Mouse (Mus musculus) kidney, postnatal 4 days (tissue): ENCODE measurements around the gene Bco2.

Experiments used
- DNase-seq, 2 experiments: peaks; one replicate each; pipeline ENCODE4 v3.0.0; 2021; ENCODE audit warnings: mixed read lengths in 2 of 2

Gene Bco2

GRCm38 (mm10) chr9:50561145-50561917 is 6.3 kb upstream of the Bco2 start, which contains the start of gene Tex12:
Gene Tex12, minus strand, starts transcription at chr9:50561325.
- DNase-seq: no peak

DNA sequence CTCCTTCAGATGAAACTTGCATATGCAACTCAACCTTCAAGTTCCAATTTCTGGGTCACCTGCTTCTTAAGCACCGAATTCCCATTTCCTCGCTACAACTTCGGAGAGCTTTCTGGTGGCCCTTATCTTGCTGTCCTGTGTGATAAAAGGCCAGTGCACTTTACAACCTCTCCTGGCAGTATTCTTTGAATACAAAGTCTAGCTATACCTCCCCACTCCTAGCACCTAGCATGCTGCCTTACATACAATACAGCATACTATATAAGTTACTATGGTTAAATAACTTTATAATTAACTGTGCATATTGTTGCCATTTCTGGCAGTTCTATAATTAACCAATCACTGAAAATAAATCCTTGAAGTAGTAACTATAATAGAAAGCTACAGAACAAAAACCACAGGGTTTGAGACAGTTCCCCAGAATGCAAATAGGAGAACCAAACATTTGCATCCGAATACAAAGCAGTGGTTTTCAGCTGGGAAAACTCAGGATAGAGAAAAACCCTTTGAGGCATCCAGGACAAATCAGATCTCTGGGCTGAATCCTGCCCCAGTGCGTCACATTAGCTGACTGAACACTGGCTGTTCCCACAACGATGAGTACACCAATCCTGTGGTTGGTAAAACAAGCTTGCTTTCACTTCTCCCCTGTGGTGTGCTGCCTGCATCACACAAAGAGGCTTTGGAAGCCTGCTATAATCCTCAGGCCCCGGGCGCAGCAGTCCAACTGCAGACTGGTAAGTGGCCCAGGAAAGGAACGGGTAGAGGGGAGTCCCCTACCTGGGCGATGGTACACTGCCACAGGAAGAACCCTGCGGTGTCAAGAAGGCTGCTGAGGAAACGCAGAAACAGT is 514 bp downstream of the Bco2 start, which contains the start of gene Il18:
Gene Il18, plus strand, starts transcription at position 587 of the 853 bp plus-strand sequence.
- DNase-seq: peak; percentile 17 to 39

- DNase-seq: no peak
Measured at GRCm38 (mm10) chr9:50553547-50553946, 1.4 kb downstream of the Bco2 start.

DNA sequence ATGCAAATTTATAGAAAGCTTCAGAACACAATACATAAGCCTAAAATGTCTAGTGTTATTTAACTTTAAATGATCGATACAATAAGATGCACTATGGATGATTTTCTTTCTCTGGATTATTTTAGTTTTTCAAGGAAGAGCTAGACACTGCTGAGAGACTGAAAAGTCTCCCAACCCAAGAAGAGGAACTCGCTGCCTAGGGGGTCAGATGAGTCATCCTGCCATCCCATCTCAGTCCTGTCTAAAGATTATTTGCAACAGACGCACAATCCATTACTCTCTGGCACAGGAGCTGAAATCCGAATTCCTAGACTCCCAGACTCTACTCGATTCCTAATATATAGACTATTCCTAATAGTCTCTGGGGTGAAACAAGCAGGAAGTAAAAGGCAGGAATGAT is 2.8 kb downstream of the Bco2 start:
- no peak for DNase-seq

- no peak for DNase-seq
Measured at GRCm38 (mm10) chr9:50548936-50549335, 6.0 kb downstream of the Bco2 start.

DNA sequence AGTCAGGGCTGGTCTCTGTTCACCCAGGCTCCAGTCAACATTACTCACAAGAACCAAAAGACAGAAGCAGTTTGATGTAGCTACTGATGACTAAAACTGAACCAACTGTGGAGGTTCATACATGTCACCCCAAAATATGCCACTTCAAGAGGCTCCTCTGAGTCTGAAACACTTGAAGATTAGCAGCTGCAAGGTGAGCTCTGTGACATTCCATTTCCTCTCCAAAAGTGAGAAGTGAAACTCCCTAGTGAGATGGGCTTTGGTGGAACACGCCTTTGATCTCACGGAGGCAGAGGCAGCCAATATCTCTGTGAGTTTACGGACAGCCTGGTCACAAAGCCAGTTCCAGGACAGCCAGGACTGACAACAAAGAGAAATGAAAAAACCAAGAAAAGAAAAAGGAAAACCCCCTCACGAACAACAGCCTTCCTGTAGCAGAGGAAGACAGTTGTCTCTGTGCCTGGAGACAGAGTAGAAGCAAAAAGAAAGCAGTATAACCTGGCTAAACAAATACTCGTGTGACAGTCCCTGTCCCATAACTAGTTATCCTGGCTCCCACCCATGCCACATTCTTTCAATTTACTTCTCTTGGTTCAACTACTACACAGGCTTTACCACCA is 7.0 kb downstream of the Bco2 start:
- DNase-seq: no peak

- no peak for DNase-seq
Measured at GRCm38 (mm10) chr9:50542401-50542800, 12.6 kb downstream of the Bco2 start.

- DNase-seq: no peak
Measured at GRCm38 (mm10) chr9:50540170-50540569, 14.8 kb downstream of the Bco2 start.

DNA sequence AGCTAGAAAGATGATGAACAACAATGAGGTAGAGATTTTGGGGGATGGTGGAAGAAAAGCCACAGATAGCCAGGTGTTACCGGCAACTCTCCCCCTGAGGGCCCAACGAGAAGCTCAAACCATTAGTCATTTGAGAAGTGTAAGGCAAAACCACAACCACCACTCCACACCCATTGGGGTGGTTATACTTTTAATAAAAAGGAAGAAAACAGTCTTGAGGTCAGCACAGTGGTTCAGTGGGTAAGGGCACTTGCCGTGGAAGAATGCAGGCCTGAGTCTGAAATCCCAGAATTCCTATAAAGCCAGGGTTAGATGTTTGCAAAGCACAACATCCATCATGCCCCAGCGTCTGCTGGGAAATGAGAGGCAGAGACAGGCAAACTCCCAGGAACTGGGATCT is 17.7 kb downstream of the Bco2 start:
- DNase-seq: no peak

DNA sequence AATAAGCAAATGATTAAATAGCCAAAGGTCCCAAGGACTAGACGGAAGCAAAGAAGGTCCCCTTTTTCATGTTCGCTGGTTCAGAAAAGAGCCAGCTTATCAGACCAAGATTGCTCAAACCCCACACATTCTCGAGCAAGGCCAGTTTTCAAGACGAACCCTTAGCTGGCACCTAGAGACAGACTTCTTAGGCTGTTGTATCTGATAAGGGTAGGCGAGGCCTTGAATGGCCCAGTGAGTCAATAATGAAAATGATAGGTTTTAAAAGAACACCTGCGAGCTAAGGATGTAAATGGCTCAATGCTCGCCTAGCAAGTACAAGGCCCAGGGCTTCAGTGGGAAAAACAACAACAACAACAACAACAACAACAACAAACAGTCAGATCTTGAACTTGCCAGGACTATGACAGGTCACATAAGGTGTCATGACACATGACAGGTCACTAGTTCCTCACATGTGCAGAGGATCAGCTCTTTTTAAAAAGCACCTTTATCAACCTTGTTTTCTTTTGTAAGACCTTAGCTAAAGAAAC is 18.3 kb downstream of the Bco2 start:
- no peak for DNase-seq

GRCm38 (mm10) chr9:50535930-50536329 is 19.1 kb downstream of the Bco2 start:
- DNase-seq: no peak

GRCm38 (mm10) chr9:50533791-50534190 is 21.2 kb downstream of the Bco2 start:
- DNase-seq: no peak

- DNase-seq: peak in 1 of 2 experiments; percentile 13
Measured at GRCm38 (mm10) chr9:50533328-50533727, 21.7 kb downstream of the Bco2 start.

DNA sequence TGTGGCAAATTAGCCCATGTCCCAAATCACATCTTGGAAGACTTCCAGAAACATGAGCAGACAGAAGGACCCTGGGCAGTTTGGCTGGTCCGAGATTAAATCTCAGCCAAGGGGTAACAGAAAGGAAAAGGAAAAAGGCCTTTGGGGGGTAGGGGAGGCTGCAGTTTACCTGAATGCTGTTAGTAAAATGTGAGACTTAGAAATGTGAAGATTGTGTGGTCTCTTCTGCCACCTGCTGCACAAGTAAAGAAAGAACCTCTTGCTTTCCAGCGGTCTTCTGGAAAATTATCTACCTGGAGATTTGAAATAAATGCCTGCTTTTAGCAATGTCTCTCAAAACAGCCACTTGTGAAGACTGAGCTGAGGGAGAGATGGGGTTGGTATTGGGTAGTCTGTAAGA is 24.1 kb downstream of the Bco2 start:
- peak; percentile 41 to 50 for DNase-seq

DNA sequence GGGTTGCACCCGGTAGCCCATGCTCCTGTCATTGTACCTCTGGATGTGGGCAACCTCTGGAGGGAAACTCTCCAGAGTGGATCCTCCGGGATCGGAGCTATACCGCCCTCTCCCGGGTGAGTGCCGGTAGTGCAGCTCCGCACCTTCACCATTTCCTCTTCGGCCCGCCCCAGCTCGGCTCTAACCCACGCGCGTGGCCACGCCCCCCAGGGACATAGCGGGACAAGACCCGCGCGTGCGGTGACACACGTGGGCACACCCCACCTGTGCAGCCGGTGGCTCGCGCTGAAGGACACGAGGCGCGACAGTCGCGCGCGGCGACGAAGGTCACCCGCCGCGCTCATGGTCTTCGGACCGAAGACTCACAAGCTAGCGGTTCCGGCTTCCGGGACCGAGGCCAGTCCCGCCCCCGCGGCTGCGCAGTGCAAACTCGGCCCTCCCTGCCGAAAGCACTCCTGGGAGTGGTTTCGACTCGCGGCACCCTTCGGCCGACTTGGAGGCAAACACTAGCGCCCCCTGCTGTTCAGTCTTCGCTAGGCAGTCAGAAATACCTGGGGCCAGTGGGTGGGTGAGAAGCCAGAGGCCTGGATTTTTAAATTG is 26.6 kb downstream of the Bco2 start, which contains the start of gene Pts:
Gene Pts, minus strand, starts transcription at position 432 of the 600 bp plus-strand sequence.
- DNase-seq: peak; percentile 98 to 99

GRCm38 (mm10) chr9:50527860-50528259 is 27.1 kb downstream of the Bco2 start:
- peak in 1 of 2 experiments; percentile 11 for DNase-seq

GRCm38 (mm10) chr9:50525585-50525984 is 29.4 kb downstream of the Bco2 start:
- no peak for DNase-seq

GRCm38 (mm10) chr9:50524936-50525335 is 30.0 kb downstream of the Bco2 start:
- DNase-seq: no peak

GRCm38 (mm10) chr9:50522574-50522973 is 32.4 kb downstream of the Bco2 start:
- no peak for DNase-seq

DNA sequence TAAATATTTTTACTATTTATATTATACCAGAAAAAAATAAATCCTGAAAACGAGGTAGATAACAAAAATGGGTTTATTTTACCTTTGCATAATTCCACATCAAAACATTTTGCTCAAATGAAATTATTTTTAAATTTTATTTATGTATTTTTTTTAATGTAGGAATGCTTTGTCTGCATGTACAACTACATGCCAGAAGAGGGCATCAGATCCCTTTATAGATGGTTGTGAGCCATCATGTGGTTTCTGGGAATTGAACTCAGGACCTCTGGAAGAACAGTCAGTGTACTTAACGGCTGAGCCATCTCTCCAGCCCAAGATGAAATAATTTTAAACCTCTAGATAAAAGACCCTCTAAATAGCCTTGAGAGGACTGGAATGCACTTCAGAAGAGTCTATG is 33.4 kb downstream of the Bco2 start:
- DNase-seq: no peak

- DNase-seq: no peak
Measured at GRCm38 (mm10) chr9:50520748-50521147, 34.2 kb downstream of the Bco2 start.

GRCm38 (mm10) chr9:50518781-50519180 is 36.2 kb downstream of the Bco2 start:
- DNase-seq: peak; percentile 45 to 52

DNA sequence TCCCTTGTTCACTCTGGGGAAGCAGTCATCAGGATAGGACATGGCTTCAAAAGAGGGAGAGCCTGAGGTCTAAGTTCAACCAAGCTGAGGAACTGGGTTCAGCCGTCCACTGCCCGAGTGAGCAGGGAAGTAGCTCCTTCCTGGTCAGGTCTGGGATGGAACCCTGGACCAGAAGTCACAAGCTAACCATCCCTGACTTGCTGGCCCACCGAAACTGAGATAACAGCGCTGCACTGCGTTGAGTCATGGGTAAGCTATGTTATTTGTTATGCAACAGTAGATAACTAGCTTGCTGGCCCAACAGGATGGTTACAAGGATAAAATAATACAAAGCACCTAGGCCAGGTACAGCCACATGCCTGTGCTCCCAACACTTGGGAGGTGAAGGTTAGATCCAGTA is 39.5 kb downstream of the Bco2 start:
- no peak for DNase-seq
